Mouse (Mus musculus): ENCODE results near the gene Lrrc4. TPM values are rescaled to one million over a fixed set of nuclear protein-coding genes. Genes with fewer than 3 reads are reported as not detected.

Lrrc4 gene
- total RNA-seq, 2 experiments from 2014 or later = 96.2 to 98.8 TPM

DNA sequence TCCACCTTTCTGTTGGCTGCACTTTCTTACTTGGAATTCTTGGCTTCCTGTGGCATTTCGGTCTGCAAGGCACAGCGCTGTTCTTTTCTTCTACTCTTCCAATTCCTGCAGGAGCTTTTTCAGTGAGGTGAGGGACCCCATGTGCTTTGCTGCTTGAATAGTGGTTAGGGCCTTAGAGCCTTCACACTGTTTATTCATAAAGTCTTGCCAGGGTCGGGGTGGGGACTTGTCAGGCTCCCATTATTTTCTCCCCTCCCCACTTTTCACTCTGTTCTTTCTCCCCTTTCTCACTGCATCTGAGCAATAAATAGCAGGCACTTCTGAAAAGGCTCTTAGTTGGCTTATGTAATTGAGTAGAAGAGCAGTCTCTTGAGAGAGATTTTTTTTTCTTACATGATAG, 213.2 kb downstream of the Lrrc4 start:
- no peak overlapping the region for H3K4me3 ChIP-seq
- TF ChIP-seq CTCF (conservative IDR thresholded peaks at IDR 0.05) = no peak
- peak overlapping the region; percentile 78 for H3K27ac ChIP-seq
- DNase-seq (ENCODE audit: low spot score in 2 of 2) = no peak

DNA sequence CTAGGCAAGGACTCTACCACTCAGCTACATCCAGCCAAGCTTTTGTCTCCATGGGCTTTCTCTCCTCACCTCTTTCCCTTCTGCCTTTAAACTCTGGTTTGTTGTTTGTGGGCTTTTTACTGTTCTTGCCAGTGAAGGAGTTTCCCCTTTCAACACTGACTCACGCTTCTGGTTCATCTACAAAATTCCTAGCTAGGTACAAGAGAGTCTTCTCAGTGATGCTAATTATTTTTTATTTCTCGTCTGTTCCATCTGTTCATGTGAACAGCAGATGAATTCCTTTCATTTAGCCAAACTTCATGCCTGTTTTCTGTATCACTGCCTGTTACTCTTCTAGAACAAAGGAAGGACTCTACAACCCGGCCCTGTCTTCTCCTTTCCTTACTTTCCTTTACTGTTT, 215.6 kb downstream of the Lrrc4 start:
- peak in 1 of 2 experiments; percentile 53 for DNase-seq (ENCODE audit: low spot score in 2 of 2)
- H3K4me3 ChIP-seq = no peak overlapping the region
- TF ChIP-seq CTCF (conservative IDR thresholded peaks at IDR 0.05) = no peak
- H3K27ac ChIP-seq = peak overlapping the region; percentile 80

- Histone ChIP-seq H3K4me3 (no peak overlapping the region), H3K27ac (peak overlapping the region; percentile 80)
- no peak for TF ChIP-seq CTCF (conservative IDR thresholded peaks at IDR 0.05)
- DNase-seq (ENCODE audit: low spot score in 2 of 2) = no peak
Observed at GRCm38 (mm10) chr6:28615408-28615807, 216.1 kb downstream of the Lrrc4 start.

DNA sequence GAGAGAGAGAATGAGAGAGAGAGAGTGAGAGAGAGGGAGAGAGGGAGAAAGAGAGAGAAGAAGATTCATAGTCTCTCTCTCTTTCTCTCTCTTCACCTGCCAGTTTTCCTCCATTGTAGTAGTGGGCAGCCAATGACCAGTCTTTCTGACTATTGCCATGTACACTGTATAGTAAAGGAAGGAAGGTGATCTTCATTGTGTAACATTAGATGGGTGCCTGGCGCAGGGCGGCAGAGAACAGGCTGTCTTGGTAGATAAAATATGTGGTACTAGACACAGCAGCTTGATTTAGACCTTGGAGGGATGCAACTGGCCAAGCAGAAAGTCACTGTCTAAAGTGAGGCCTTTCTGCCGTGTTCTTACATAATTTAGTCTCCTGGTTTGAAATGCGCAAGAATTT, 216.7 kb downstream of the Lrrc4 start:
- no peak for TF ChIP-seq CTCF (conservative IDR thresholded peaks at IDR 0.05)
- DNase-seq (ENCODE audit: low spot score in 2 of 2) = no peak

DNA sequence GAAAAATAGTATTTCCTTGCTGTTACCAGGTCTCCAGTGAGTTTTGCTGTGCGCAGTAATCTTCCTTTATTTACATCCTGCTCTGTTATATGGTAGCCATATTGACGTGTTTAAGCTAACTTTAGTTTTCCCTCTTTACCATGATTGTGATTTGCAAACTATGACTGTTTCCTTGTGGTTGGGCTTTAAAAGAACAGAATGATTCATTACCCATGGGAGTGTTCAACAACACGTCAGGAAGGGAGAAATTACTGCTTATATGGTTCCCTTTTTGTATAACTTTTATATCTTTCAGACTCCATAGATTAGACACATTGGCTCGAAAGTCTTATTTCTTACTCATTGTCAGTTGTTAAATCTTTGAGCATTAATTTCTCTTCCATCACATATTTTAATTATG, 218.1 kb downstream of the Lrrc4 start:
- Histone ChIP-seq H3K4me3 (no peak overlapping the region), H3K27ac (no peak overlapping the region)
- TF ChIP-seq CTCF (conservative IDR thresholded peaks at IDR 0.05) = no peak
- DNase-seq (ENCODE audit: low spot score in 2 of 2) = no peak

More for the DNA sequence above, 216.7 kb downstream of the Lrrc4 start:
- Histone ChIP-seq H3K4me3 (no peak overlapping the region), H3K27ac (peak overlapping the region; percentile 80)

Other genes with a start within 250 kb of the Lrrc4 start
- gene Lep, start 228.5 kb upstream of the Lrrc4 start, total RNA-seq (2021) = not detected

All from layer of hippocampus, adult 2 months (tissue).